Mouse (Mus musculus) hindbrain, embryonic 11.5 days (tissue): ENCODE data around the gene Ttll9. TPM values are rescaled to one million over a fixed set of nuclear protein-coding genes. Genes with fewer than 3 reads are reported as not detected.

Source experiments
- ATAC-seq: fragments of 200-750 bp; cut with Nextera tagmentation; 2 replicates; pipeline ENCODE4 v1.8.0; 2017; ENCODE audit warnings: mild to moderate bottlenecking, moderate TSS enrichment, moderate library complexity; ENCODE audit not compliant: low FRiP score
- DNase-seq: peaks from one replicate; pipeline ENCODE4 v3.0.0-alpha.2; 2015; ENCODE audit warnings: low spot score
- H3K27ac ChIP-seq: fragments of 300-500 bp; sonication (generic); 2 replicates; pipeline ENCODE4 v1.5.1; 2014; ENCODE audit warnings: mild to moderate bottlenecking, low read depth, low read length
- H3K27me3 ChIP-seq: fragments of 300-500 bp; sonication (generic); 2 replicates; pipeline ENCODE4 v1.6.1; 2014; ENCODE audit warnings: mild to moderate bottlenecking, low read length, moderate library complexity, mixed read lengths; ENCODE audit not compliant: control insufficient read depth, insufficient read depth
- H3K36me3 ChIP-seq: fragments of 300-500 bp; sonication (generic); 2 replicates; pipeline ENCODE4 v1.6.1; 2014; ENCODE audit warnings: mild to moderate bottlenecking, low read length, moderate library complexity, mixed read lengths; ENCODE audit not compliant: control insufficient read depth, insufficient read depth
- H3K4me1 ChIP-seq: fragments of 300-500 bp; sonication (generic); replicated peaks from 2 replicates; pipeline ENCODE4 v1.6.1; 2014; ENCODE audit warnings: low read length, mixed read lengths; ENCODE audit not compliant: control insufficient read depth, insufficient read depth
- H3K4me2 ChIP-seq: fragments of 300-500 bp; sonication (generic); replicated peaks from 2 replicates; pipeline ENCODE4 v1.6.1; 2014; ENCODE audit warnings: mild to moderate bottlenecking, low read depth, low read length
- H3K4me3 ChIP-seq: fragments of 300-500 bp; sonication (generic); 2 replicates; pipeline ENCODE4 v1.5.1; 2014; ENCODE audit warnings: low read depth, low read length
- H3K9ac ChIP-seq: fragments of 300-500 bp; sonication (generic); 2 replicates; pipeline ENCODE4 v1.6.1; 2014; ENCODE audit warnings: low read depth, low read length
- H3K9me3 ChIP-seq: fragments of 300-500 bp; sonication (generic); 2 replicates; pipeline ENCODE4 v1.6.1; 2016; ENCODE audit warnings: low read length; ENCODE audit not compliant: control insufficient read depth
- WGBS: fragments of 180-500 bp; shearing (Covaris S2); extraction: QIAGEN DNeasy Blood & Tissue Kit; methylation state at CpG from one replicate; pipeline ENCODE4 v1.1.7; 2014; 5-methylcytosine and 5-hydroxymethylcytosine counted together
- polyA plus RNA-seq: library from polyadenylated mRNA; unstranded; fragments of >200 nt; fragmentation: Nextera tagmentation; extraction: Ambion mirVana; gene quantifications from 2 replicates; pipeline ENCODE4 v1.2.1, GENCODE M21; 2014

The Ttll9 gene
- polyA plus RNA-seq, 1 experiment from 2014 or later, result 1.4 TPM

- Histone ChIP-seq H3K4me3 (no peak overlapping the region), H3K9ac (no peak overlapping the region), H3K4me2 (no peak overlapping the region), H3K4me1 (no peaks in the 10 kb centered on the region), H3K36me3 (no peaks in the 10 kb centered on the region), H3K27me3 (no peaks in the 10 kb centered on the region), H3K27ac (no peak overlapping the region), H3K9me3 (no peaks in the 10 kb centered on the region)
- ATAC-seq, result no peak
- WGBS, result 74% methylated on average over 3 of the region's 3 CpGs
- no peak for DNase-seq
Observed at GRCm38 (mm10) chr2:152976991-152977390, 14.7 kb downstream of the Ttll9 start.

- Histone ChIP-seq H3K4me1 (no peaks in the 10 kb centered on the region), H3K9me3 (no peaks in the 10 kb centered on the region), H3K4me2 (no peak overlapping the region), H3K36me3 (no peaks in the 10 kb centered on the region), H3K9ac (no peak overlapping the region), H3K27ac (no peak overlapping the region), H3K27me3 (no peaks in the 10 kb centered on the region), H3K4me3 (no peak overlapping the region)
- ATAC-seq (no peak), DNase-seq (peak; percentile 13)
- 8% methylated on average over 1 of the region's 1 CpGs for WGBS
Observed at GRCm38 (mm10) chr2:152985582-152985981, 23.3 kb downstream of the Ttll9 start.

- DNase-seq, result no peak
- H3K9ac ChIP-seq, result no peak overlapping the region
- no peak overlapping the region for H3K27ac ChIP-seq
- H3K36me3 ChIP-seq, result no peaks in the 10 kb centered on the region
- ATAC-seq, result no peak
- H3K4me1 ChIP-seq, result no peaks in the 10 kb centered on the region
- H3K9me3 ChIP-seq, result no peaks in the 10 kb centered on the region
- 88% methylated on average over 9 of the region's 9 CpGs for WGBS
- no peaks in the 10 kb centered on the region for H3K27me3 ChIP-seq
- H3K4me2 ChIP-seq, result no peak overlapping the region
- no peak overlapping the region for H3K4me3 ChIP-seq
Observed at GRCm38 (mm10) chr2:152991529-152991928, 29.2 kb downstream of the Ttll9 start.

GRCm38 (mm10) chr2:152997046-152997445 is 34.8 kb downstream of the Ttll9 start:
- H3K9ac ChIP-seq, result no peak overlapping the region
- H3K27ac ChIP-seq, result no peak overlapping the region
- ATAC-seq, result no peak
- H3K27me3 ChIP-seq, result no peaks in the 10 kb centered on the region
- H3K4me1 ChIP-seq, result no peaks in the 10 kb centered on the region
- H3K4me2 ChIP-seq, result no peak overlapping the region
- no peaks in the 10 kb centered on the region for H3K9me3 ChIP-seq
- WGBS, result 71% methylated on average over 4 of the region's 4 CpGs
- no peaks in the 10 kb centered on the region for H3K36me3 ChIP-seq
- no peak for DNase-seq
- no peak overlapping the region for H3K4me3 ChIP-seq

- Histone ChIP-seq H3K4me2 (no peak overlapping the region), H3K4me1 (no peaks in the 10 kb centered on the region), H3K4me3 (no peak overlapping the region), H3K36me3 (no peaks in the 10 kb centered on the region), H3K9me3 (no peaks in the 10 kb centered on the region), H3K9ac (no peak overlapping the region), H3K27me3 (no peaks in the 10 kb centered on the region), H3K27ac (no peak overlapping the region)
- DNase-seq (no peak), ATAC-seq (no peak)
- WGBS, result 87% methylated on average over 15 of the region's 15 CpGs
Observed at GRCm38 (mm10) chr2:153002492-153003248, 40.4 kb downstream of the Ttll9 start.

GRCm38 (mm10) chr2:153003681-153004338 is 41.5 kb downstream of the Ttll9 start:
- Histone ChIP-seq H3K9ac (no peak overlapping the region), H3K4me2 (no peak overlapping the region), H3K4me3 (no peak overlapping the region), H3K27ac (no peak overlapping the region), H3K36me3 (peaks cover under 1% of the 10 kb centered on the region; the same call in 1 of the 2 replicates), H3K27me3 (no peaks in the 10 kb centered on the region), H3K9me3 (no peaks in the 10 kb centered on the region), H3K4me1 (no peaks in the 10 kb centered on the region)
- DNase-seq (peak; percentile 4), ATAC-seq (no peak)
- WGBS, result 58% methylated on average over 13 of the region's 13 CpGs

GRCm38 (mm10) chr2:153005981-153006380 is 43.7 kb downstream of the Ttll9 start:
- H3K36me3 ChIP-seq, result peaks cover 9% of the 10 kb centered on the region; the same call in 1 of the 2 replicates
- no peaks in the 10 kb centered on the region for H3K9me3 ChIP-seq
- H3K9ac ChIP-seq, result no peak overlapping the region
- no peaks in the 10 kb centered on the region for H3K4me1 ChIP-seq
- H3K4me2 ChIP-seq, result no peak overlapping the region
- no peak overlapping the region for H3K27ac ChIP-seq
- no peak for ATAC-seq
- WGBS, result 82% methylated on average over 3 of the region's 3 CpGs
- no peak for DNase-seq
- H3K27me3 ChIP-seq, result no peaks in the 10 kb centered on the region
- no peak overlapping the region for H3K4me3 ChIP-seq

- no peak for DNase-seq
- H3K4me2 ChIP-seq, result no peak overlapping the region
- H3K9me3 ChIP-seq, result no peaks in the 10 kb centered on the region
- no peak overlapping the region for H3K27ac ChIP-seq
- H3K27me3 ChIP-seq, result no peaks in the 10 kb centered on the region
- peaks cover 11% of the 10 kb centered on the region; the same call in 1 of the 2 replicates for H3K36me3 ChIP-seq
- H3K9ac ChIP-seq, result no peak overlapping the region
- H3K4me1 ChIP-seq, result no peaks in the 10 kb centered on the region
- no peak overlapping the region for H3K4me3 ChIP-seq
- ATAC-seq, result no peak
- 92% methylated on average over 12 of the region's 12 CpGs for WGBS
Observed at GRCm38 (mm10) chr2:153009192-153009973, 47.1 kb downstream of the Ttll9 start.
